Mouse (Mus musculus) frontal cortex, adult (tissue): ENCODE data around the gene Fam234b.

ENCODE experiments used
- ATAC-seq: cut with Nextera tagmentation; 2 replicates; pipeline ENCODE4 v1.9.2; 2017; ENCODE audit warnings: mild to moderate bottlenecking, moderate library complexity, mixed read lengths; ENCODE audit not compliant: low TSS enrichment

Fam234b gene

GRCm38 (mm10) chr6:135197921-135198532 lies at the start of gene Fam234b, which contains the start of gene Hebp1:
TSS of gene Fam234b (plus strand) at chr6:135197977.
TSS of gene Hebp1 (minus strand) at chr6:135198022.
- peak; percentile 65 for ATAC-seq

GRCm38 (mm10) chr6:135148506-135148905 lies 49.3 kb upstream of the Fam234b start:
- ATAC-seq: no peak

- ATAC-seq: no peak
These were observed 48.6 kb upstream of the Fam234b start for GRCm38 (mm10) chr6:135149175-135149574.

DNA sequence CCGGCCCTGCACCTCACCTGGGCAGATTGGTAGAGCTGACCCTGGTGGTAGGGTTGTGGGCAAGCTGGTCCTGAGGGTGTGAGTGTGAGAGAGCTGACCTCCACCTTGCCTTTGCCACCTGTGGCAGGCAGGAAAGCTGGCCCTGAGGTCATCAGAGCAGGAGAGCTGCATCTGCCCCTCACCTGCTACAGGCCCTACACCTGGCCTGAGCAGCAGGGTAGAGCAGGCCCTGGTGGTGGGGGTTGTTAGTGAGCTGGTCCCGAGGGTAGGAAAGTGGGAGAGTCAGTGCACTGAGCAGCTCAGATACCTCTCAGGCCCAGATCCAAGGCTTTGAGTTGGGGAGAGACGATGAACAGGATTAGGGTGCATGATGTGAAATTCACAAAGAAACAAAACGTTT lies 48.1 kb upstream of the Fam234b start:
- ATAC-seq: no peak

- ATAC-seq: peak; percentile 79
These were observed 47.5 kb upstream of the Fam234b start for GRCm38 (mm10) chr6:135150311-135150710.

DNA sequence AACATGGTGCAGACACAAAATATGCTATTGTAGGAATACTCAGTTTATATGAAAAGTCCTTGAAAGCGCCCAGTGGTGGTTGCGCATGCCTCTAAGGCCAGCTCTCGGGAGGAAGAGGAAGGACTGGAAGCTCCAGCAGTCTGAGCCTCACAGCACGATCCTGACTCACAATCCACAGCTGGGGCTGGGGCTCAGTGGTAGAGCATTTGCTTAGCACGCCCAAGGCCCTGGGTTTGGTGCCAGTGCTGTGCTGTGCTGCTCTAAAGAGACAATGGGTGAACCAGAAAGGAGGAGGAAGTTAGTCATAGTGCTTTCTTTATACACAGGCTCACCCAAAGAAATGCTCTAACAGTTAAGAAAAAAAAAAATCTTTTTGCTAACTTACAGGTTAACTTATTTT lies 44.1 kb upstream of the Fam234b start:
- peak; percentile 58 for ATAC-seq

DNA sequence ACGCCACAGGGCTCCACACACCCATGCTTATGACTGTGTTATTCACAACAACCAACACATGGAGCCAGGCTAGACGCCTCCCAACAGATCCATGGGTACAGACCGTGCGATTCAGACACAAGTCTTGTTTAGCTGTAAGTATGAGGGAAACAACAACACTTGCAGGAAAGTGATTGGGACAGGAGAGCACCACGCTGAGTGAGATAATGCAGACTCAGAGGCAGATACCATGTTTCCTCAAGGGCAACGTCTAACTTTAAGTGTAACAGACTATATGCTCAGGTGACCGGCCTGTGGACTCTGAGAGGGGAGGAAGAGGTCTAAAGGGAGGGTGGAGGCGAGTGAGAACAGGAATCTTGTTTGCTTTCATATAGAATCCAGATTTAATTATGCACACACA lies 41.2 kb upstream of the Fam234b start:
- no peak for ATAC-seq

DNA sequence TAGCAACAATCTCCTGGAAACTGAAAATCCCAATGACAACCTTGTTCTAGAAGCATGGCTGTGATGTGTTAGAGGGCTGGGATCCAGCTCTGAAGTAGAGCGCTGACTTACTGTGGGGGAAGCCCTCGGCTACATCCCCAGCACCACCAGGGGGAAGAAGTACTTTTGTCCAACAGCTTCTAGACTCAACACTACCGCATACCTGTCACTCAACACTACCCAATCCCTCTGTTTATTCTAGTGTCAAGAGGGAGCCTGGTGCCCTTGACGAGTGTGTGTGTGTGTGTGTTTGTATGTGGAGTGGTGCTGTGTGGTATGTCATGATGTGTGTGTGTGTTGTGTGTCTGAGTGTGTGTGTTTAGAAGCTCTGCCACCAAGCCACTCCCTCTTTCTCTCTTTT lies 40.3 kb upstream of the Fam234b start:
- ATAC-seq: no peak

GRCm38 (mm10) chr6:135158509-135158908 lies 39.3 kb upstream of the Fam234b start:
- no peak for ATAC-seq

GRCm38 (mm10) chr6:135161356-135161755 lies 36.4 kb upstream of the Fam234b start:
- ATAC-seq: no peak

- ATAC-seq: no peak
These were observed 35.5 kb upstream of the Fam234b start for GRCm38 (mm10) chr6:135162311-135162710.

DNA sequence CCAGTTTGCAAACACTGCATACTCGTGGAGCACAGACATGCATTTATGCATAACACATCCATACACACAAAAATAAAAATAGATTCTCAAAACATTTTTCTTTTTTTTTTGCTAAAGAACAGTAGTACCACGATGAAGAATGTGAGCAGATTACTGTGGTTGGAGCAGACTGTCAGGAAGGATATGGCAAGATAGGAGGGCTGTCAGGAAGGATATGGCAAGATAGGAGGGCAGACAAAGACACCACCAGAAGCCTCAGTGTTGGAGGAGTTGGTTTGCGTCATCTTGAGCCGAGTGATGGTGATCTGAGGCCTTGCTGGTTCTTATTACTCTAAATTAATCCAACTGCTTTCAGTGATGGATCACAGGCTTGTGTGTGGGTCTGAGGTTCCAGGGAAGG lies 34.9 kb upstream of the Fam234b start:
- ATAC-seq: no peak

- ATAC-seq: no peak
These were observed 32.6 kb upstream of the Fam234b start for GRCm38 (mm10) chr6:135165191-135165590.

- ATAC-seq: no peak
These were observed 32.1 kb upstream of the Fam234b start for GRCm38 (mm10) chr6:135165706-135166105.

GRCm38 (mm10) chr6:135166262-135166661 lies 31.5 kb upstream of the Fam234b start:
- ATAC-seq: no peak

DNA sequence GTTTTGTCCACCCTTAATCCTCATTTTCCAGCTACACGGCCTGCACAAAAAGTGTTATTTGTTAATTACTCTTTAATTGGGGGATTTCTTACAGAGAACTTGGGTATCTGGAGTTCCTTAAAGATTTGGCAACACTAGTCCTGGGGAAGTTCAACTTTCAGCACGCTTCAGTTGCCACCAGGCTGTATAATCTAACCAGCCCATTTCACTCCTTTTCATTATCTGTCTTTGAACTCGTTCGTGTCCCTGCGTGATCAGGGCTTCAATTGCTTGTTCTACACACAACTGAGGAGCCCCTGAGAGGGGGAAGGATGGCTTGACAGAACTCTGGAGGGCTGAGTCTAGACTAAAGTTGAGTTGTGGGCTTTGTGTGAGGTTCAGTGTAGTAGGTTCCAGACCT lies 31.1 kb upstream of the Fam234b start:
- no peak for ATAC-seq

DNA sequence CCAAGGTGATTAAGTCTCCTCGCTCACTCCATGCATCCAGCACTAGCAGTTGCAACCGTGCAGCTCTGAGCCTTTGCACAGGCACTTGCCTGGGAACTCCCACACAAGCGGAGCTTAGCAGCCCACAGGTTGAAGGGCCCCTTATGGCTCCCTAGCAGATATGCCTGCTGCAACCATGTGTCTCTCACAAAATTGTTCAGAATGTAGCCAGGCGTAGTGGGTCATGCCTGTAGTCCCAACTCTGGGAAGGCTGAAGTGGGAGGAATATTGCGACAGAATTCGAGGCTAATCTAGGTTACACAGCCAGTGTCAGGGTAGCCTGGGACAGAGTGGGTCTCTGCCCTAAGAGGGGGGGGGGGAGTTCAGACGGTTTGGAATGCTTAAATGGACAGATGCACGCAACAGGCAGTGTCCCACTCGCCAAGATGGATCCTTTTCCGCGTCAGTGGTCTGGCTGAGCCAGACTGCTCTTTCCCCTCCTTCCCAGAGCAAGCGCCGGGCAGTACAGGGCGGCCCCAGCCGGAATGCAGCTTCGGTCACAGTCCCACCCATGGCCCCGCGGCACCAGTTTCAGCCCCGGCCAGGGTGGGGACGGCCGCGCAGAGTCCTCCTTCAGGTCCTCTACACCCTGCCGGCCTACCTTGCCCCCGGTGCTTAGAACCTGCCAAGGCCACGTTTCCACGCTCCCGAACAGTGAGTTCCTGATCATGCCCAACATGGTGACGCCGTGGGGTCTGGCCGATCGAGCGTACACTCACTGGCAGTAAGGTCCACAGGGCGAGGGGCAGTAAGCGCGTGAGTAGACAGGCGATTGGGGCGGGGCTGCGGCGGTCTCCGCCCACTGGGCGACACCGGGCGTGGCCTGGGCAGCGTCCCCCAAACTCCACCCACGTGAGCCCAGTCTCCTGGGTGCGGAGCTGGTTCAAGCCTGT lies 30.1 kb upstream of the Fam234b start:
- peak; percentile 88 for ATAC-seq

GRCm38 (mm10) chr6:135168471-135168870 lies 29.3 kb upstream of the Fam234b start:
- no peak for ATAC-seq

DNA sequence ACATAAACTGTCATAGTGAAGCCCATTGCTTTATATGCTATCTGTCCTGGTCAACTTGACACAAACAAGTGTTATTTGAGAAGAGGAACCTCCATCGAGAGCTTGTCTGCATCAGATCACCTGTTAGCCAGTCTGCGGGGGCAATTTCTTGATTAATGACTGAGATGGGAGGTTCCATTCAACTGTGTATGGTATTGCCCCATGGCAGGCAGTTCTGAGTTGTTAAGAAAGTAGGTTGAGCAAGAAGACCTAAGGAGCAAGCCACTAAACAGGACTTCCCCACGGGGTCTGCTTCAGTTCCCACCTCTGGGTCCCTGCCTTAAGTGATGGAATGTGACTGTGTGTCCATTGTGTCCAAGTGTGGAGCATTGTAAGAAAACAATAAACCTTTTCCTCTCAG lies 28.5 kb upstream of the Fam234b start:
- ATAC-seq: no peak

DNA sequence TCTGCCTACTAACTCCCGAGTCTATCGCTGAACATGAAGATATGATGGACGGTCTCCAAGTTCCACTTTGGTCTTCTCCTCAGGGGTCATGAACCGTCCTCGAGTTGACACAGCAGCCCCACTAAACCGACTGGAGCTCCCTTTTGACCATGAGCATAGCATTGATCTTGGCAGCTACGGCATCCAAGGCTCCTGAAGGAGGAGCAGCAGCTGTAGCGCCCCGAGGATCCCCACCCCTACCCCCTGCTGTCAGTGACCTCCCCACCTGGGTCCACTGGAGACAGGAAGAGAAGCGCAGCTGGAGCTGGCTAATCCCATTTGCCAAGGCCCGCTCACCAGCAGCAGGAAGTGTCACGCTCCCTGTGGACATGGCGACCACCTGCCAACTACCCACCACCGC lies 26.0 kb upstream of the Fam234b start:
- no peak for ATAC-seq

- ATAC-seq: peak; percentile 96
These were observed 22.8 kb upstream of the Fam234b start for GRCm38 (mm10) chr6:135175014-135175413.

DNA sequence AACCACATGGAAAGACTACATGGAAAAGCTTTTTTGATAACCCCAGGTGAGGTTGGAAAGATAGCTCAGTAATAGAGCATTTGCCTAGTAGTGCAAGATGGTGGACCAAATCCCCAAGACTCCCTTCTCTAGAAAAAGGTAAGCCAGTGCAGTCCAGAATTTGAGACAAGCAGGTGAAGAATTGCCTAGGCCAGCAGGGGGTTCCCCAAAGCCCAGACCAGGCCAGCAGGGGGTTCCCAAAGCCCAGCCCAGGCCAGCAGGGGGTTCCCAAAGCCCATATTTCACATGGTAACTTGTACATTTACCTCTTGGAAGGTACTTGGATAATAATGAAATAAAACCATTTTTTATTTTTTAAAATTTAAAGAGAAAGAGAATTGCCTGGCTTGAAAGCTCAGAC lies 20.5 kb upstream of the Fam234b start:
- no peak for ATAC-seq

DNA sequence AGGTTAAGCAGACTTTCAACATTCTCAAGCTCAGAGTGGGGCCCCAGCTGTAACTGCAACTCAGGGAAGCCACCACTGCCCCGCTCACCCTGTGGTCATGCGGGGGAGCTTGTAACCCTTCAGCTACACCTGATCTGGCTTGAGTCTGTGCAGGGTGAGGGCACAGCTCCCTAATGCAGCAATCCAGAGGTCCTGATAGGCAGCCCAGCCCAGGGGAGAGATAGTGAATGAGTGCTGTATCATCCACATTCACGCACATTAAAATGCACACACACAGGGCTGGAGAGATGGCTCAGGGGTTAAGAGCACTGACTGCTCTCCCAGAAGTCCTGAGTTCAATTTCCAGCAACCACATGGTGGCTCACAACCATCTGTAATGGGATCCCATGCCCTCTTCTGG lies 19.2 kb upstream of the Fam234b start:
- ATAC-seq: no peak
